Mouse (Mus musculus): ENCODE measurements at regions not wholly inside any gene's neighbourhood (a gene's known extent, or its start where the extent isn't known, plus 50 kb on each side); places are given as distances from the start of the nearest gene placed in this dataset.

DNA sequence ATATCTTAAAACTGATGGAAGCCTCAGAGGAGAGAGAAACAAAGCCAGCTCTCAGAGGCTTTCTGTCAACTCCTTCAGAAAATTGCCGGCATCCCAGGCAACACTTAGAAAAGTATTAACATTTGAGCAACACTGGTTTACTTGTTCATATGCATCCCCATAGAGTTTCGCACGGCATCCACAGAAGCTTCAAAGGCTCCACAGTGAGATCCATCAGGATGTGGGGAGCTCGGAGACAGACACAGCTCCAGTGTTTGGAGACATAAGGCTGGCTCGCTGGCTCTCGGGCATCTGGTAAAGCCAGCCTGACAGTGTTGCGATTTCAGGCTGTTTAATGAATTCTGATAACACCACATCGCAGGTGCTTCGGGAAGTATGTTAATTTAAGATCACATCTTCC, 324.7 kb upstream of the Spred2 start:
- no peak for TF ChIP-seq CTCF (IDR thresholded peaks at IDR 0.05; ENCODE audit: low read depth)
- no peaks in the 10 kb centered on the region for H3K9me3 ChIP-seq (ENCODE audit: low read length)
- DNase-seq, result no peak
- no peak overlapping the region for H3K27ac ChIP-seq (ENCODE audit: low read depth, low read length)
- ATAC-seq, result peak; percentile 61
- no peak overlapping the region for H3K9ac ChIP-seq
- WGBS, result 73% methylated on average over 9 of the region's 9 CpGs
- no peaks in the 10 kb centered on the region for H3K4me1 ChIP-seq (ENCODE audit: insufficient read depth)
- no peak overlapping the region for H3K4me3 ChIP-seq (ENCODE audit: low read depth, low read length)
- no peaks in the 10 kb centered on the region for H3K36me3 ChIP-seq (ENCODE audit: insufficient read depth)
- no peak overlapping the region for H3K4me2 ChIP-seq (ENCODE audit: low read depth)
- no peaks in the 10 kb centered on the region for H3K27me3 ChIP-seq (ENCODE audit: insufficient read depth, low read length)

DNA sequence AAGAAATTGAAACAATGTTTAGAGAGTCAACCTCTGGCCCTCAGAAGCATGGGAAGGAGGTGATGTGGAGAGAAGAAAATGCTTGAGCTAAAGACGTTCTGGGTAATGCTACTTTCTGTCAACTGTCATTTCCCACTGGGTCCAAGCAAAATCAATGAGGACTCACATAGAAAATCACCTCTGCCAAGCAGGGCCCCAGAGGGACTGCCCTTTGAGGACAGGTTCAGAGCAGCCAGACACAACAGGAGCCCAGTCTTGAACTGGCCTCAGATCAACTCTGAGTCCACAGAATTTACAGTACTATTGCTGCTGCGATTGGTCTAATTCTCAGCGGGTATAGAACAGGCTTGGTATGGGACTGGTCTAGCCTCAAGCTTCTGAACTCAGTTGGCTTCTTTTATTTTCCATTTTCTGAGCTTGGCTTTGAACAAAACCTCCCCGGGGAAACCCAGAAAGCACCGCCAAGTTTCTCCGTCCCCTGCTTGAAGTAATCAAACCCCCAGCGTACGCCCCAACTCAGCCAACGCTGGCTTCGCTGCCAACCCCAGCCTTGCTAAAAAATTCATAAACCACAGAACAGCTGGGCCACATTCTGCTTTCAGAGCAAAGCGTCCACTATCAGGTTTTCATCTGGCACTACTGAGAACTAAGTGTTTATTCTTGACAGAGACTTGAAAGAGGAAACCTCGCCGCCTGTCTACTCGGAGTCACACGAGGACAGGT, 322.8 kb upstream of the Spred2 start:
- H3K9me3 ChIP-seq (ENCODE audit: low read length), result no peaks in the 10 kb centered on the region
- H3K9ac ChIP-seq, result no peak overlapping the region
- H3K4me2 ChIP-seq (ENCODE audit: low read depth), result no peak overlapping the region
- no peaks in the 10 kb centered on the region for H3K27me3 ChIP-seq (ENCODE audit: insufficient read depth, low read length)
- no peaks in the 10 kb centered on the region for H3K4me1 ChIP-seq (ENCODE audit: insufficient read depth)
- peak; percentile 59; the same call in 1 of the 2 replicates for ATAC-seq
- H3K36me3 ChIP-seq (ENCODE audit: insufficient read depth), result no peaks in the 10 kb centered on the region
- no peak overlapping the region for H3K4me3 ChIP-seq (ENCODE audit: low read depth, low read length)
- no peak for TF ChIP-seq CTCF (IDR thresholded peaks at IDR 0.05; ENCODE audit: low read depth)
- DNase-seq, result no peak
- 72% methylated on average over 15 of the region's 15 CpGs for WGBS
- no peak overlapping the region for H3K27ac ChIP-seq (ENCODE audit: low read depth, low read length)

DNA sequence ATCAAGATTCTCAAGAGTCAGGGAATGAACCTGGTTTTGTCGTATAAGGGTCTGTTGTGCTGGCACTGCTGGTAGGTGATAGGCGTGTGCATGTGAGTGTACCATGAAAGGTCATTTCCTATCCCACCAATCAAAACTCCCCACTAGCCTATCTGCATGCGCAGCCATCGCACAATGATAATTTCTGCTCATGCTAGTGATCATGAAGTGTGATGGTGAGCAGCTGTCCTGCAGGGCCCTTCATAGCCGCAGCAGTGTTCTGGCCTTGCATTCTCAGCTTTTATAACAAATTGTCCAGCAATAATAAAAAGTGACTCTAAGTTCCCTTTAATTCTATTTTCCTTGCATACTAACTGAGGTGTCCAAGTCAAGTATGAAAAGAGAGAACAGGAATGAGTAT, 321.7 kb upstream of the Spred2 start:
- Histone ChIP-seq H3K27me3 (ENCODE audit: insufficient read depth, low read length) (no peaks in the 10 kb centered on the region), H3K4me1 (ENCODE audit: insufficient read depth) (no peaks in the 10 kb centered on the region), H3K4me2 (ENCODE audit: low read depth) (no peak overlapping the region), H3K4me3 (ENCODE audit: low read depth, low read length) (no peak overlapping the region), H3K36me3 (ENCODE audit: insufficient read depth) (no peaks in the 10 kb centered on the region), H3K27ac (ENCODE audit: low read depth, low read length) (no peak overlapping the region), H3K9ac (no peak overlapping the region), H3K9me3 (ENCODE audit: low read length) (no peaks in the 10 kb centered on the region)
- 92% methylated on average over 5 of the region's 5 CpGs for WGBS
- no peak for ATAC-seq
- TF ChIP-seq CTCF (IDR thresholded peaks at IDR 0.05; ENCODE audit: low read depth), result no peak
- no peak for DNase-seq

DNA sequence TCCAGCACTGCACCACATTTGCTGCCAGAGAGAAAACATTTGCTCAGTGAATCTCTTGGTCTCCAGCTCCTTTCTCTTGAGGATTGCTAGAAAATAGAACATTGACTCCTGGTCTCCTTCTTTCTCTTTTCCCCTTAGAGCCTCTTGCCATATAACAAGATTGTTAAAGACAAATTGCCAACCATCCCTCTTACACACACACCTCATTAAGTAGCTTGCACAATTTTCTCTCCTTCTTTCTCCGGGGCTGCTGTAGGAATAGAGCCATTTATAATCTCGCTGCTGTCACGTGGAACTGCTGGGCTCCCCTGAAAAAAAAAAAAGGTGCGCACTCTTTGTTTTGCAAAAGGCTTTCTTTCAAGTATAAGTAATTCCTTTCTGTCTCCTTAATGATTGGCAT, 318.6 kb upstream of the Spred2 start:
- ATAC-seq (no peak), DNase-seq (no peak)
- Histone ChIP-seq H3K36me3 (ENCODE audit: insufficient read depth) (no peaks in the 10 kb centered on the region), H3K4me2 (ENCODE audit: low read depth) (no peak overlapping the region), H3K27ac (ENCODE audit: low read depth, low read length) (no peak overlapping the region), H3K4me3 (ENCODE audit: low read depth, low read length) (no peak overlapping the region), H3K9ac (no peak overlapping the region), H3K4me1 (ENCODE audit: insufficient read depth) (no peaks in the 10 kb centered on the region), H3K9me3 (ENCODE audit: low read length) (no peaks in the 10 kb centered on the region), H3K27me3 (ENCODE audit: insufficient read depth, low read length) (no peaks in the 10 kb centered on the region)
- TF ChIP-seq CTCF (IDR thresholded peaks at IDR 0.05; ENCODE audit: low read depth), result no peak
- WGBS, result 58% methylated on average over 4 of the region's 4 CpGs

DNA sequence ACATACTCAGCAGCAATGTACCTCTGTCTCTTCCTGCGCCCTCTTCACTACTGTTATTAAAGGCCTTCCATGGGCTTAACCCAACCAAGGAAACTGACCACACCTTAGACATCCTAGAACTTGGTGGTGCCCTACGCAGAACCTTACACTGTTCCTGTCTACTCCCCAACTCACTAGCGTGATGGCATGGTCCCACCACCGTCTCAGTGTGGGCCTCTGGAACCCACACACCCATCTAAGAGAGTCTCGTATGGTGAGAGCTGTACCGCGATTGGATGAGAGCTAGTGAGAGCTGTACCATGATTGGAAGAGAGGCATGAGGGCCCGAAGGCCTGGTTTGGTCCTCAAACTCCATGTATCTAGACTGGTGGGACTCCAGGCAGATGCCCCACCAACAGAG, 317.2 kb upstream of the Spred2 start:
- 94% methylated on average over 8 of the region's 8 CpGs for WGBS
- no peak for ATAC-seq
- TF ChIP-seq CTCF (IDR thresholded peaks at IDR 0.05; ENCODE audit: low read depth), result no peak
- H3K27me3 ChIP-seq (ENCODE audit: insufficient read depth, low read length), result no peaks in the 10 kb centered on the region
- no peak overlapping the region for H3K4me2 ChIP-seq (ENCODE audit: low read depth)
- no peak overlapping the region for H3K4me3 ChIP-seq (ENCODE audit: low read depth, low read length)
- no peak for DNase-seq
- no peaks in the 10 kb centered on the region for H3K36me3 ChIP-seq (ENCODE audit: insufficient read depth)
- H3K9ac ChIP-seq, result no peak overlapping the region
- no peaks in the 10 kb centered on the region for H3K9me3 ChIP-seq (ENCODE audit: low read length)
- no peak overlapping the region for H3K27ac ChIP-seq (ENCODE audit: low read depth, low read length)
- no peaks in the 10 kb centered on the region for H3K4me1 ChIP-seq (ENCODE audit: insufficient read depth)

DNA sequence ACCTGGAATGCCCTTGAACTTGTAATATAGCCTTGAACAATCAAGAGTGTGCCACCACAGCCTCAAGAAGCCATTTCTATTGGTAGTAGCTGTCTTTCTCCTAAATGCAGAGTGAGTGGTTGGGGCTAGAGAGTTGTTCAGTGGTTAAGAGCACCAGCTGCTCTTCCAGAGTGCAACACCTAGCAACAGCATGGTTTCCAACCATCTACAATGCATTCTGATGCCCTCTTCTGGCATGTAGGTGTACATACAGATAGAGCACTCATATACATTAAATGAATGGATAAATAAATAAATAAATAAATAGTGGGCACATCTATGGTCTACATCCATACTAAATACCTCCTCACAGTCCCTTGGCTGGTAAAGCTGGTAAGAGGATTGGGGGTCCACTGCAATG, 316.2 kb upstream of the Spred2 start:
- H3K9me3 ChIP-seq (ENCODE audit: low read length), result no peaks in the 10 kb centered on the region
- TF ChIP-seq CTCF (IDR thresholded peaks at IDR 0.05; ENCODE audit: low read depth), result no peak
- no peaks in the 10 kb centered on the region for H3K27me3 ChIP-seq (ENCODE audit: insufficient read depth, low read length)
- no peaks in the 10 kb centered on the region for H3K4me1 ChIP-seq (ENCODE audit: insufficient read depth)
- H3K4me2 ChIP-seq (ENCODE audit: low read depth), result no peak overlapping the region
- no peak for ATAC-seq
- no peak overlapping the region for H3K4me3 ChIP-seq (ENCODE audit: low read depth, low read length)
- no peak for DNase-seq
- no peak overlapping the region for H3K9ac ChIP-seq
- H3K27ac ChIP-seq (ENCODE audit: low read depth, low read length), result no peak overlapping the region
- H3K36me3 ChIP-seq (ENCODE audit: insufficient read depth), result no peaks in the 10 kb centered on the region

DNA sequence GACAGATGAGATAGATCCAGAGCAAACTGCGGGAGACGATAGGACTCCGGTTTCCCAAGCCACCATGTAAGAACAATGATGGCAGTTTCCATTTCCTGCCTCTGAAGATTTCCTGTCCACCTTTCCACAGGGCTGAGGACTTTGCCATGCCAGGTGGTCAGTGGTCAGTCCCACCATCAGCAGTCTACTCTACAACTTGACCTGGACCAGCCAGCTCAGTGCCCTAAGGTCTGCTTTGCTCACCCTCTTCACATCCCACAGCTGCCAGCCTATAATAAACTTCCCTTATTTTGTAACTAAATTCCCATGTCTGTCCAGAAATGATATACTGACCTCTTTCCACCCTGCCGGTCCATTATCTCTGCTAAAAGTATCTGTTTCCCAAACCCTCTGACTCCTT, 315.7 kb upstream of the Spred2 start:
- no peaks in the 10 kb centered on the region for H3K4me1 ChIP-seq (ENCODE audit: insufficient read depth)
- WGBS, result 88% methylated on average over 4 of the region's 4 CpGs
- H3K4me3 ChIP-seq (ENCODE audit: low read depth, low read length), result no peak overlapping the region
- no peaks in the 10 kb centered on the region for H3K27me3 ChIP-seq (ENCODE audit: insufficient read depth, low read length)
- DNase-seq, result no peak
- TF ChIP-seq CTCF (IDR thresholded peaks at IDR 0.05; ENCODE audit: low read depth), result no peak
- no peak overlapping the region for H3K27ac ChIP-seq (ENCODE audit: low read depth, low read length)
- no peaks in the 10 kb centered on the region for H3K36me3 ChIP-seq (ENCODE audit: insufficient read depth)
- H3K9me3 ChIP-seq (ENCODE audit: low read length), result no peaks in the 10 kb centered on the region
- no peak overlapping the region for H3K4me2 ChIP-seq (ENCODE audit: low read depth)
- no peak overlapping the region for H3K9ac ChIP-seq
- no peak for ATAC-seq
